Mouse (Mus musculus): ENCODE measurements around the gene Tnn.

The Tnn gene

GRCm38 (mm10) chr1:160042351-160042750 is 111.0 kb downstream of the Tnn start:
- DNase-seq: no peak

DNA sequence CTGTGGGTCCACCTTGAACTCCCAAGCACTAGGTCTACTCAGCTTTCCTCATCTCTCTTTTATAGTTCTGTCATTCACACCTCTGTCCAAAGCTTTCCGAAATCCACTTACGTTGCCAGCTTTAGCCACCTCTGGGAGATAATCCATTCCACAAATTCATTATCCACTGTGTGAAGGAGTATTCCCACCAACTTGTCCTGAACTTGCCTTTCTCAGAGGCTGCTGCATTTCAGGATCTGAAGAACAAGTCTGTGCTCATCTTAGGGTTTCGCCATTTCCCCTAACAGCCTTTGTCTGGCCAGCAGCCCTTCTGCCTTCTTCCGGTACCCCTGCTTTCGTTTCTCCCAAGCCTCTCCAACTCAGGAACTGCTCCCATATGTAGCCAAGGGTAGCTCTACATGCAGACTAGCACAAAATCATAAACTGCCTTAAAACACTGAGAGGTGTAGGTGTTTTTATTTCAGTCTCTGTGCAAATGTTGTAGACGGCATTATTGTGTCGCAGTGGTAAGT is 112.1 kb downstream of the Tnn start:
- no peak for DNase-seq

DNA sequence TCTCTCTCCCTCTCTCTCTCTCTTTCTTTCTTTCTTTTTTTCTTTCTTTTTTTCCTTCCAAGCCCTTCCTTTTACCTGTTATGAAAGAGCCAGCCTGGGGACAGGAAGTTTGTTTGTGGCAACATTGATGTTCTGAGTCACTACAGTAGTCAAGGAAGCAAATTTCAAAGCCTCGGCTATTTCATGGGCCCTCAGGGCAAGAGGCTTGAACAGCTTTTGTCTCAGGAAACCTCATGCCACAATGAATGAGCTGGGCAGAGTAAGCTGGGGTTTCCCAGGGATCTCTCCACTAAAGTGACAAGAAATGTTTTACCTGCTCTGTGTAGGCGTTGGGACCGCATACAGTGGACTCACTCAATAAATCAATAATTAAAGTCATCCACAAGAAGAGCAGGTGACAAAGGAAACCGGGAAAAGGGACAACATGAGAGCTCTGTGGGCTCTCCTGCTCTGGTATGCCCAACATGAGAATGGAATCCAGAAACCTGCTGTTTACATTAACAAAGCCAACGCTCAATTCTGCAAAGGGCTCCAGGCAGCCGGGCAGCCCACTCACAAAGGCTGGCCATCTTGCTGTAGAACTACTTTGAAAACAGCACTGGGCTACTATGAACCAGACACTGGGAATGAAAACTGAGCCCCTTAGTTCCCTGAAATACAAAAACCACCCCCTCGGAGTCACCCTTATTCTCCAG is 113.3 kb downstream of the Tnn start:
- DNase-seq: no peak

GRCm38 (mm10) chr1:160036996-160037521 is 116.3 kb downstream of the Tnn start:
- no peak for DNase-seq

DNA sequence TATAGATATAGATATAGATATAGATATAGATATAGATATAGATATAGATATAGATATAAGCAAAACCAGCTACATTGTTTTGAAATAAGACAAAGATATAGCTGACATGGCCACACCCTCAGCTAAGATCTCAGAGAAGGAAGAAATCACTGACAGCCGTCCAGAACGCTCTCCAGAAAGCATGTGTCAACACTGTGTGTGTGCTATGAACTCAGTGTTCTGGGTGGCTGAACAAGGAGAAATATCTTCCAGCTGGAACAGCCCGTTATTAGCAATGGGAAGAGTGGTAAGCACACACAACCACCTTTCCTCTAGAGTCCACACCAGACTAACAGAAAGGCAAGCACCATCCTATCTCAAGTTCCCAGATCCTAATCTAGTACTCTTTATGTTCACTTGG is 117.8 kb downstream of the Tnn start:
- DNase-seq: no peak

All from cerebellum, adult 11 months (tissue).